Mouse (Mus musculus) C2C12 (cell line): ENCODE results near the gene Acadm. TPM values are rescaled to one million over a fixed set of nuclear protein-coding genes. Genes with fewer than 3 reads are reported as not detected.

ENCODE experiments used
- H3K27me3 ChIP-seq: one replicate; pipeline ENCODE4 v1.6.1; 2011; ENCODE audit not compliant: control insufficient read depth, insufficient read depth, insufficient read length
- H3K36me3 ChIP-seq: one replicate; pipeline ENCODE4 v1.6.1; 2011; ENCODE audit not compliant: control insufficient read depth, insufficient read depth
- H3K4me3 ChIP-seq: one replicate; pipeline ENCODE4 v1.5.1; 2011; ENCODE audit warnings: mild to moderate bottlenecking, control low read depth; ENCODE audit not compliant: poor library complexity, insufficient read depth, severe bottlenecking
- H3K79me2 ChIP-seq: one replicate; pipeline ENCODE4 v1.6.1; 2011; ENCODE audit not compliant: control insufficient read depth, insufficient read depth
- H3K79me3 ChIP-seq: one replicate; pipeline ENCODE4 v1.6.1; 2011; ENCODE audit warnings: low read depth, control low read depth
- H3ac ChIP-seq: one replicate; pipeline ENCODE3; 2011; ENCODE audit warnings: low read depth; ENCODE audit not compliant: control insufficient read depth, insufficient read length
- CEBPB ChIP-seq: IDR thresholded peaks from one replicate; pipeline ENCODE4 v1.6.1; 2011; ENCODE audit warnings: low read depth, mild to moderate bottlenecking, control low read depth, moderate library complexity
- CTCF ChIP-seq: IDR thresholded peaks from one replicate; pipeline ENCODE4 v1.5.1; 2011; ENCODE audit not compliant: control insufficient read depth, insufficient read depth, insufficient read length
- FOSL1 ChIP-seq: IDR thresholded peaks from one replicate; pipeline ENCODE4 v1.8.0; 2011; ENCODE audit warnings: mild to moderate bottlenecking, low read length; ENCODE audit not compliant: poor library complexity, insufficient read depth, severe bottlenecking
- MAX ChIP-seq: IDR thresholded peaks from one replicate; pipeline ENCODE4 v1.6.1; 2011; ENCODE audit warnings: mild to moderate bottlenecking, control low read depth
- MYOD1 ChIP-seq: IDR thresholded peaks from one replicate; pipeline ENCODE4 v1.6.1; 2011; ENCODE audit warnings: low read depth; ENCODE audit not compliant: control insufficient read depth, insufficient read length
- MYOG ChIP-seq: IDR thresholded peaks from one replicate; pipeline ENCODE4 v1.6.1; 2011; ENCODE audit not compliant: control insufficient read depth, insufficient read length; ENCODE audit errors: extremely low read depth
- USF1 ChIP-seq: IDR thresholded peaks from one replicate; pipeline ENCODE4 v1.6.1; 2011; ENCODE audit warnings: low read depth, mild to moderate bottlenecking, control low read depth, moderate library complexity
- polyA plus RNA-seq: library from polyadenylated mRNA; unstranded; fragments of >200 nt; fragmentation: generic; extraction: Trizol; gene quantifications from one replicate; pipeline ENCODE4 v1.2.1, GENCODE M21; 2012; ENCODE audit warnings: missing spikeins

The Acadm gene
- polyA plus RNA-seq, 1 experiment, result 26.0 TPM

GRCm38 (mm10) chr3:153940021-153940420 is 4.4 kb downstream of the Acadm start:
- Histone ChIP-seq H3K36me3 (peaks cover 38% of the 10 kb centered on the region), H3K79me3 (peaks cover 5% of the 10 kb centered on the region), H3K4me3 (no peak overlapping the region), H3K27me3 (no peaks in the 10 kb centered on the region), H3K79me2 (peaks cover 27% of the 10 kb centered on the region), H3ac (no peak overlapping the region)
- TF ChIP-seq MYOG (no peak), FOSL1 (no peak), MYOD1 (no peak), CTCF (no peak), MAX (no peak), CEBPB (no peak), USF1 (no peak)

- Histone ChIP-seq H3K4me3 (no peak overlapping the region), H3K36me3 (peaks cover 49% of the 10 kb centered on the region), H3K79me2 (peaks cover 8% of the 10 kb centered on the region), H3ac (no peak overlapping the region), H3K27me3 (no peaks in the 10 kb centered on the region), H3K79me3 (no peaks in the 10 kb centered on the region)
- TF ChIP-seq CTCF (no peak), FOSL1 (no peak), MYOD1 (no peak), USF1 (no peak), MYOG (no peak), CEBPB (no peak), MAX (no peak)
Measured at GRCm38 (mm10) chr3:153937116-153937810, 7.2 kb downstream of the Acadm start.

DNA sequence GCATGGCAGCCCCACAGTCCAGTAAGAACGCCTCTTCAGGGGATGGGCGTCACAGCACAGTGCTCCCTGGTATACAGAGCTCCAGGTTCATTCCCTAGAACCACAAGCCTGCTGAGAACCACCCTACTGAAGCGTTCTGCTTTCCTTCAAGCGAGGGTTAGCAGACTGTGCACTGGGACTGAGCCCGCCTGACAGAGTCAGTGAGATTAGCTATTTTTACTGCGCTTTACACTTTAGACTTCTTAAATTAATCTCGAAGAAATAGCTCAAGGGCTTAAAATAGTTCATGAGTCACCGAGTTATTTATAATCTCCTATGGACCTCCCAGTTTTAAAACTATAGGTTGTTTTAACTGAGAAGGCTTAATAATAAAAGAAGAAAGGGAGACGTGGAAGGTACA is 8.6 kb downstream of the Acadm start:
- Histone ChIP-seq H3K4me3 (no peak overlapping the region), H3K27me3 (no peaks in the 10 kb centered on the region), H3K36me3 (peaks cover 43% of the 10 kb centered on the region)

GRCm38 (mm10) chr3:153932461-153932860 is 12.0 kb downstream of the Acadm start:
- Histone ChIP-seq H3K36me3 (peaks cover 51% of the 10 kb centered on the region), H3ac (no peak overlapping the region), H3K4me3 (no peak overlapping the region), H3K27me3 (no peaks in the 10 kb centered on the region), H3K79me3 (no peaks in the 10 kb centered on the region), H3K79me2 (no peaks in the 10 kb centered on the region)
- TF ChIP-seq MYOG (no peak), CEBPB (no peak), MYOD1 (no peak), CTCF (no peak), FOSL1 (no peak), MAX (no peak), USF1 (no peak)

More for the DNA sequence above, 8.6 kb downstream of the Acadm start:
- Histone ChIP-seq H3K79me2 (no peaks in the 10 kb centered on the region), H3K79me3 (no peaks in the 10 kb centered on the region), H3ac (no peak overlapping the region)
- TF ChIP-seq CEBPB (no peak), USF1 (no peak), FOSL1 (no peak), MYOG (no peak), MYOD1 (no peak)

GRCm38 (mm10) chr3:153929526-153929925 is 14.9 kb downstream of the Acadm start:
- no peaks in the 10 kb centered on the region for H3K79me2 ChIP-seq
- H3ac ChIP-seq, result no peak overlapping the region
- no peak overlapping the region for H3K4me3 ChIP-seq
- no peaks in the 10 kb centered on the region for H3K79me3 ChIP-seq
- H3K36me3 ChIP-seq, result peaks cover 52% of the 10 kb centered on the region
- TF ChIP-seq MYOG, result no peak
- TF ChIP-seq MAX, result no peak
- TF ChIP-seq FOSL1, result no peak
- TF ChIP-seq MYOD1, result no peak
- no peak for TF ChIP-seq CEBPB
- no peak for TF ChIP-seq CTCF
- no peak for TF ChIP-seq USF1
- no peaks in the 10 kb centered on the region for H3K27me3 ChIP-seq

GRCm38 (mm10) chr3:153926333-153926732 is 18.1 kb downstream of the Acadm start:
- Histone ChIP-seq H3ac (no peak overlapping the region), H3K79me2 (no peaks in the 10 kb centered on the region), H3K36me3 (peaks cover 66% of the 10 kb centered on the region), H3K4me3 (no peak overlapping the region), H3K27me3 (no peaks in the 10 kb centered on the region), H3K79me3 (no peaks in the 10 kb centered on the region)
- TF ChIP-seq MYOD1, result no peak
- TF ChIP-seq FOSL1, result no peak
- TF ChIP-seq USF1, result no peak
- TF ChIP-seq MAX, result no peak
